Mouse (Mus musculus) inflammation-experienced regulatory T-cells (primary cell): ENCODE data around the gene Skint8. TPM values are rescaled to one million over a fixed set of nuclear protein-coding genes. Genes with fewer than 3 reads are reported as not detected.

Experiments used
- polyA plus RNA-seq, 2 experiments: library from polyadenylated mRNA; unstranded; fragments of 100-300 nt; shearing (Covaris generic); gene quantifications; one replicate each; pipeline ENCODE4 v1.2.1; 2017

The Skint8 gene
- polyA plus RNA-seq = under 1 TPM in 1 of 2 experiments, not detected in 1; 0.33 TPM

GRCm38 (mm10) chr4:111919092-111919491, at the start of gene Skint8:
TSS of gene Skint8 (plus strand) at chr4:111919392.

GRCm38 (mm10) chr4:111902775-111903174, 16.4 kb upstream of the Skint8 start, which contains the start of gene Slc5a9:
TSS of gene Slc5a9 (minus strand) at chr4:111902918.

GRCm38 (mm10) chr4:111972623-111973022, 53.4 kb downstream of the Skint8 start, which contains the start of gene Skint7:
TSS of gene Skint7 (plus strand) at chr4:111972923.

Other genes with a start within 250 kb of the Skint8 start
- gene Spata6, start 199.4 kb upstream of the Skint8 start, polyA plus RNA-seq = 10 to 100 TPM; 37.8 to 45.8 TPM
- under 1 TPM; 0.39 to 0.42 TPM for gene Slc5a9, start 16.5 kb upstream of the Skint8 start, polyA plus RNA-seq
- gene Skint7, start 53.5 kb downstream of the Skint8 start, polyA plus RNA-seq = not detected
- gene Skint1, start 86.9 kb downstream of the Skint8 start, polyA plus RNA-seq = 1 to 10 TPM in 1 of 2 experiments, under 1 TPM in 1; 0.30 to 1.2 TPM
- not detected for gene Skint4, start 152.6 kb downstream of the Skint8 start, polyA plus RNA-seq